Mouse (Mus musculus) layer of hippocampus, postnatal 14 days (tissue): ENCODE results near the gene Mdm4. TPM values are rescaled to one million over a fixed set of nuclear protein-coding genes. Genes with fewer than 3 reads are reported as not detected.
"Not testable (repeated sequence)": the region's sequence is repeated elsewhere in the genome, so short reads cannot be mapped to it uniquely, and the experiment has no call there.

Source experiments
- DNase-seq, 2 experiments: peaks; one replicate each; pipeline ENCODE4 v3.0.0; 2021 to 2022; ENCODE audit warnings: low spot score in 2 of 2, mixed read lengths in 1 of 2
- total RNA-seq, 2 experiments: library from RNA; stranded (reverse); gene quantifications; 2 replicates each; pipeline ENCODE4 v1.2.3; 2021

The Mdm4 gene
- total RNA-seq, 2 experiments from 2014 or later: 91.6 to 94.7 TPM

DNA sequence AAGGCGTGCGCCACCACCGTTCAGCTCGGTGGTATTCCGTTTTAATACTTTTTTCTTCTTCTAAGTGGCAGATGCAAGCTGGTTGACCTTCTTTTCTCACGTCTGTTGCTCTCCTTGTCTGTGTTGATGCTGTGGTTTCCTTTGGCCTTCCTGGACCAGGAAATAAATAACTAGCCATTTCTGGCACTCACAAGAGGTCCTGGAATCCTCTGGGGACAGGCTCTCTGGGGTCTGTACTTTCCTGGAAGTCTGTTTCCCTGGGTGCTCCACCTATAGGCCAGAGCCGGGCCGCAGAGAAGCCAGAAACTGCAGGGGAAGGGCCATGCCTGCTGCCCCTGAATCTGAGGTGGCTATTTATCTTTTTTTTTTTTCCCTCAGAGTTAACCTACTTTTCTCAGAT lies 24.0 kb upstream of the Mdm4 start:
- DNase-seq: no peak

DNA sequence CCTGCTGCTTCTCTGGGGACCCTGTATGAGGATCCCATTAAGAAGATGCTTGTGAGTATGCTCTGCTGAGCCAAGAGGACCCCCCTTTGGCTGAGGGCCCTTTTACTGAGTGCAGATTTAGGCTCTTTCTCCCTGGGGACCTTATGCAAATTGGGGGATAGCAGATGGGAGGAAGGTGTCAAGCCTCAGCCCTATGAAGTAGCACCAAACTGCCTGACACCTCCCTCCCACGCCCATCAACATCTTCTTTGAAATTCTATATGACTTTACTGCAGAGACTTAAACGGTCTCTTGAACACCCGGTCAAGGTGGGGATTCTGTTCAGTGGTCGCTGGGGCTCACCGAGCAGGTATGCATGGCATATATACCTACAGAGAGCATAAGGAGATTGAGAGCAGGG lies 22.7 kb upstream of the Mdm4 start:
- no peak for DNase-seq

DNA sequence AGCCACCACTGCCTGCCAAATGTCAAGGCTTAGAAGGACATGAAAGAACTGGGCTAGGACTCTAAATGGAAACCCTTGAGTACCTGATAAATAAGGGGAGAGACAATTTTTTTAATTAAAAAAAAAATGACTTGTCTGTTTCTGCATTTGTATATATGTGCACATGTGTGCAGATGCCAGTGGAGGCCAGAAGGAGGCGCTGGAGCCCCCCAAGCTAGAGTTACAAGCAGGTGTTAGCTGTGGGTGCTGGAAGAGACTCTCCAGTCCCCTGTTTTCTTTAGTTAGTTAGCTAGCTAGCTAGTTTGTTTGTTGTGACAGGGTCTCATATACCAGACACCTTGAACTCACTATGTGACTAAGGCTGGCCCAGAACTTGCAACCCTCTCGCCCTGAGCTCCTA lies 21.5 kb upstream of the Mdm4 start:
- DNase-seq: no peak

DNA sequence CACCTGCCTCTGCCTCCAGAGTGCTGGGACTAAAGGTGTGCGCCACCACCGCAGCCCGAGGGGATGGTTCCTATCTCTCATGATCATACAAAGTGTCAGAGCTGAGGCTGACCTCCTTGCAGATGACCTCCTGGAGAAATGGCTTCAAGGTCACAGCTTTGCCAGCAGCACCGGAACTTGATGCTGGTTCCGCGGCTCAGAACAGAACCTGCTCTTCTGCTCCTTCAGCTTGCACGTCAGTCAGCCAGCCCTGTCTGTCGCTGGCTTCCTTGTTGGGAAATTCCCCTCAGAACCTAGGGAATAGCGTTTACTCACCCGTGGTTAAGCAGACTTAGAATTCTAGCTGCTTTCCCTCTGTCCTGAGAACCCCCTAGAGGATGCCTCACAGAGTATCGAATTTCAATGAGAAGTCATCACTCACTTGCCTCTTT lies 19.7 kb upstream of the Mdm4 start:
- no peak for DNase-seq

DNA sequence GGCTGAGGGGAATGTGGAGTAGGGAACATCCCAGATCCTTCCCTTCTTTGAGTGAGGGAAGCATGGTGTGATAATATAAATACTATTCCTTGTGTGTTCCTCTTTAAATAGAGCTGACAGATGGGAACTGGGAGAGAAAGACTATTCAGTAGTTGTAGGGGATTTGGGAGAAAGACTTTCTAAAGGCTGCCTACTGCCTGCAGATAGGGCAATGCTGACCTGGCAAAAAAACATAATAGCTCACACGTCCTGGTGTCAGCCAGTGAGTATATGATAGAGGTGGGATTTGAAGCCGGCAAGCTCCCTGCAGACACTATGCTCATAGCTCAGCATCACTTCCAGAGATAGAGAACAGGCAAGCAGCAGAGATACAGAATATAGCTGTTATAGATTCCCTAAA lies 18.3 kb upstream of the Mdm4 start:
- DNase-seq: no peak

DNA sequence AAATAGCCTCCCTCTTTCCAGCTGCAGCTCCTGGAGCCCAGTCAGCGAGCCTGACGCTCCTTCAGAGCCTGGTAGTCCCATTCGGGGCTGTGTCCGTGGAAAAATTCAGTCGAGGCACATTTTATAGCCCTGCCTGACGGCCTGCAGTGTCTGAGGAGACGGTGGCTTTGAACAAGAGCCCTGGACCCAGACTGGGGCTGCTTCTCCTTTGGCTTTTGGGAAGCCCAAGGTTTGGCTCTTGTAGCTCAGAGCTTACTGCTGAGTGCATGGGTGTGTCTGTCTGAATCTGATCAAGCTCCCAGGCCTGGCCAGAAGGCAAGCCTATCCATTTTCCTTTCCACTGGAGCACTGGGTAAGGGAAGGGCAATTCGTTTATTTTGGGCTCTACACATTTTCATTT lies 17.2 kb upstream of the Mdm4 start:
- peak in 1 of 2 experiments; percentile 10 for DNase-seq

DNA sequence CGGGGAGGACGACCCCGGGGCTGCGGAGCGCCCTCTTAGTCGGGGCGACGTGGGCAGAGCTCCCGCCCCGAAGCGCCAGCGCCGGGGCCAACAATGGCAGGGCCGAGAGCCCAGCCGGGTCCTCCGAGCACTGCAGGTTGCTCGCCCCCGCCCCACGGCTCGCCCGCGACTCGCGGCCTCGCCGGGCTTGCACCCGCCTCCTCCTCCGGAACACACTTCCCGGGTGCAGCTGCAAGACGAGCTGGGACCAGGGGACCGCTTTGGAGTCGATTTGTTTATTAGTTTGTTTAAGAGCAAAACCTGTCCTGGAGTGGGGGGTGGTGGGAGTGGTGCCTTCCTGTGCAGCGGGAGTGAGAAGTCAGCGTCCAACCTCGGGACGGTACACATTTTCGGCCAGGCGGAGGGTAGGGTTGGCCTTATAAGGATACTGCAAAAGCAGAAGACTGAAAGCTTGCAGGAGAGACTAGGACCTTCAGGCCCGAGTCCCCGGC lies 16.1 kb upstream of the Mdm4 start:
- no peak for DNase-seq

DNA sequence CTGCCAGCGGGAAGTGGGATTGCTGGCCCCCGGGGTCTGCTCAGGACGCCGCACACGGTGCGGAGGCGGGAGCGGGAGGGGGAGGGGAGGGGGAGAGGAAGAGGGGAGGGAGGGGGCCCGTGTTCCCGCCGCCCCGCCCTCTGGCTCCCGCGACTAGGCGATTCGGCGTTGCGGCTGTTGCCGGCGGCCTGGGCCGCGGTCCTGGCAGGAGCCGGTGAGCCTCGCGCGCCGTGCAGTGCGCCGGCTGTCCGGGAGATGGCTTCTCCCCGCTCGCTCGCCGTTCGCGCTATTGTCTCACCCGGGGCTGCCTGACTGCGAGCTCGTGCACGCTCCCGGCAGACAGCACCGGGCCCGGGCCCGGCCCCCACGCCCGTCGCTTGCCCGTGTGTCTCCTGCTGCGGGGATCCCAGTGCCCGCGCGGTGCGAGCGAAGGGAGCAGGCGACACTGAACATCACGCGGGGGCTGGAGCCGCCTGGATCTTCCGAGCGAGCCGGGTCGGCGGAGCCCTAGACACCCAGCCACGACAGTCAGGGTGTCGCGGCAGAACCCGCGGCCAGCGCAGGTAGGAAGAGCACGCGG lies 15.6 kb upstream of the Mdm4 start:
- DNase-seq: peak; percentile 74 to 77

DNA sequence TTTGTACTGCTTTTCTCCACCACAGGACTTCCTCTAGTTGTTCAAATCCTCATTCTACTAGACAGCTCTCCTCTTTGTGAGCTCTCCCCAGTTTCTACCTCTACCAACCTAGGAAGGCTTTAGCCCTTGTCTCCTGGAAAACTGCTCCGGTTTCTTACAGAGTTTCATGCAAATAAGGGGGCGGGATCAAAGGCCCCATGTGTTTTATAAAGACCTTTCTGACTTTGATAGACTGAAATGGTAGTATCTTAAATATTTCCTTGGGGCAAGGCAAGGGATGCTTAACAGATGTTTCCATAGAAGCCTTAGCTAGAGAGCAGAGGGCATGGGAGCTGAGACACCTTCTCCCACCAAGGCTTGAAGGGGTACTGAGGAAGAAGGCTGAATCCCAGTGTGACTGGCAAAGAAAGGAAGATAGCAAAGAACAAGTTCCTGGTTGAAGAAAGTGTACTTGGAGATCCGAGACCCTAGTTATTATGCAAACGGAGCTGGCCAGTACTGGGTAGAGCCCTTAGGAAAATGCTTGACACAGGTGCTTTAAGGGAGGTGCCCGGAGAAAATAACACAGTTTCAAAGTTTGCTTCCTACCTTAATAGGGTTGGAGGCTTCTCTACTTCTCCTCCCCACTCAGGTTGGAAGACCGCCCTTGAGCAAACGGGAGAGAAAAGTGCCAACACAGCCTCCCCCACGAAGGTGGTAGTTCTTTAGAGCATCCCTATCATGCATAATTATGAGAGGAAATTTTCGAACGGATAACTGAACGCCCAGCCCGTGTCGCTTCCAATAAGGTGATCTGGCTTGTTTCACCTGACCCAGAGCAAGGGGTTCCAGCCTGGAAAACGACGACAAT lies 14.9 kb upstream of the Mdm4 start, which contains the start of gene Pik3c2b:
TSS of gene Pik3c2b (plus strand) at position 657 of the 850 bp plus-strand sequence.
- no peak for DNase-seq

DNA sequence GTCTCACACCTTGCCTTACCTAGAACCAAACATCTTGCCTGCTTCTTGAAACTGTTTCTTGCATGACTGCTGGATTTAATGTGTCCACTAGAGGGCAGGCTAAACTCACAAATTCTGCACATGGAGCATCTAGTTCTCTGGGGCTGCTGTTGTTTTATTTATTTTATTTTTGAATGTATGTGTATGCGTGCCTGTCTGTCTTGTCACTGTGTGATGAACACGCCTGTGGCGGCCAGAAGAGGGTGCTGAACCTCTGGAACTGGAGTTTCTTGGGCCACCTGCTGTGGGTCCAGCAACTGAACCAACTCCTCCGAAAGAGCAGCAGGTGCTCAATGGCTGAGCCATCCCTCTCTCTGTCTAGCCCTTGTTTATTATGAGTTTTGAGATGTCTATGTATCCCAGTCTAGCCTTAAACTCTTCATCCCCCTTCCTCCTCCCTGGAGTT lies 9.2 kb upstream of the Mdm4 start:
- DNase-seq: peak; percentile 40 to 75

DNA sequence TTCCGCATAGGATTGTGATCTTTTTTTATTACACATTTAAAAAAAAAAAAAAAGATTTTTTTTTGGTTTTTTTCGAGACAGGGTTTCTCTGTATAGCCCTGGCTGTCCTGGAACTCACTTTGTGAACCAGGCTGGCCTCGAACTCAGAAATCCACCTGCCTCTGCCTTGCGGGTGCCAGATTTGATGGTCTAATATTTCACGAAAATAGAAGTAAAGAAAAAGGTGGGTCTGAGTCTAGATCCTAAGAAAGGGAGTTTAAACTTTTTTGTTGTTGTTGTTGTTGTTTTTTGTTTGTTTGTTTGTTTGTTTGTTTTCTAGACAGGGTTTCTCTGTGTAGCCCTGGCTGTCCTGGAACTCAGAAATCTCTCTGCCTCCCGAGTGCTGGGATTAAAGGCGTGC lies 4.3 kb upstream of the Mdm4 start:
- not testable (repeated sequence) for DNase-seq

DNA sequence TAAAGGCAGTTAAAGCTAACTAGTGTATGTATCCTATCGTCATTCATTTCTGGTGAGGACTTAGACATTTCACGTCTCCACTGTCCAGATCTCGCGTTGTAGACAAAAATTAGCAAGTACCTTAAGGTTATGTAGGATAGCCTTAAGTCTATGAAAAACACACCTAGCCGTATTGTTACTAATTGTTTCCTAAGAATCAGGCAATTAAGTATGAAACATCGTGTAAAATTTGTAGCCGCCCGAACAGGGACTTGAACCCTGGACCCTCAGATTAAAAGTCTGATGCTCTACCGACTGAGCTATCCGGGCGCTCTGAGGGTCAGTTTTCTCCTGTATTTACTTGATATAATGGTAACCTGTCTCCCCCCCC lies 3.7 kb upstream of the Mdm4 start:
- DNase-seq: peak; percentile 17 to 46

DNA sequence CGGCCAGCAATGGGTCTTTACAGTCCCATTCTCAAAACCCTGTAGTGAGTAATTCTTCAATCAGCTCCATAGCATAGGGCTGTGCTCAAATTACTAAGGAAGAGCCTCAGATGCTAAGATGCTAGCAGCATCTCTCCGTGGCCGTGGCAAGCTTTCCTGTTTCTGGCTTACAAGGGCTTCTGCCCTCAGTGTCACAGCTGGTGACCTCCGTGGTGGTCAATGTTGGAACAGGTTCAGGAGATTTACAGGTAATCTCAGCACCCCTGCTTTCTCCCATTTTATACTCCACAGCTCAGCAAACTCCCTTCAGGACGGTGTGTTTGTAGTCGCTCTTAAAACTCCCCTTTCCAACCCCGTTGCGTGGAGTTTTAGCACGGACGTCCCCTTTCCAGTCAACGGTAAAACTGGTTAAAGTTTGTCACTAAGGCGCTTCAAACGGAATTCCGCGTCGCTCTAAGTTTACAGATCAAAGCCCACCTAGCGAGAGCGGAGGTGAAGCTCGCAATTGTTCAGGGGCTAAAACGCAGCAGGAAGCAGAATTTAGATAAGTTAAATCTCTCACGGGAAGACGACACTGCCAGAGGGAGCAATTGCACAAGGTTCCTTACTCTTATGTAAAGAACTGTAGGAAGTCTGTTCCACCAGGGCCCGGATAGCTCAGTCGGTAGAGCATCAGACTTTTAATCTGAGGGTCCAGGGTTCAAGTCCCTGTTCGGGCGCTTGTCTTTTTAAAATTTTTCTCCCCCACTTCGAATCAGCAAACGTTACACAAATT lies 3.1 kb upstream of the Mdm4 start:
- DNase-seq: peak; percentile 61 to 70

DNA sequence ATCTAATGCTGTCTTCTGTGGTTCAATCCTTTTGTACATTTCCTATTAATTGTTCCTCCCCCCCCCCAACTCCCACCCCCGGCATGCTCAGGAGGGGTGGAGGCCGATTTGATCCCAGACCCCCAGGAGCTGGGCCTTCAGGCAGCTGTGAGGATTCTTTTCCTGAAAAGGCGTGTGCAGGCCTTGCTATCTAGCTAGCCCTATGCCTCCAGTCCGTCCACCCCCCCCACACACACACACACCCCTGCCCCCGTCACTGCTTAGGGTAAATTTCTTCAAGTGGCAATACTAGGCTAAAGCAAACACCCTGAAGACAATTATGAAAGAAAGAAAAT lies 2.6 kb upstream of the Mdm4 start:
- no peak for DNase-seq

DNA sequence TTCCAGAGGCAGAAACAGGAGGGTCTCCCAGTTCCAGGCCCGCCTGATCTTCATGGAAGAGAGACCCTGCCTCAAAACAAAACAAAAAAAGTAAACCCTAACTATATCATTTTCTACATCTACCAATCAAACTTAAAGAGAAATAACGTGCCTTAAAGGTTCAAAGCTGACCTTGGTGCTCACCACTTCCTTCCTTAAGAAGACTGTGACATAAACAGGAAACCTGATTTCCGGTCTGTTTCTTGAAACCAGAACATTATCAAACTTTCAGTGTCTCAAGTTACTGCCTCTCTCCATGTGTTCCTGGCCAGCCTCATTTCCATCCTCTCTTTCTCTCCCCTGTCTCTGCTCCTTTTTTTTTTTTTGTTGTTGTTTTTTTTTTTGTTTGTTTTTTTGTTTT lies 617 bp downstream of the Mdm4 start:
- DNase-seq: no peak

DNA sequence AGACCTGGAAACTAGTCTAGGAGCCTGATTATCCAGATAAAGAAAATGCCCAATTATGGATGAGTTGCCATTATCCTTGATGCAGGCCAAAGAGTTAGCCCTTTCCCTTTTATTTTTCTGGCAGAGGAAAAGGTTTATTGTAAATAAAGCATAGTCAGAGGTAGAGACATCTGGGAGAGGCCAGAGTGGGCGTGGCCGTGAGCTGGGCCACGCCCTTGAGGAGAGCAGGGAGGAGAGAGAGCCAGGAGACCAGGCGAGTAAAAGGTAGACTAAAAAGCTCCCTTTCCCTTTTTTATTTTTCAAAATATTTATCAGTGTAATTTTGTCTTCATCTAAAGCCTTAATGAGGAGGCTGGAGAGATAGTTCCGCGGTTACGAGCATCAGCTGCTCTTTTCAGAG lies 2.4 kb downstream of the Mdm4 start:
- no peak for DNase-seq

DNA sequence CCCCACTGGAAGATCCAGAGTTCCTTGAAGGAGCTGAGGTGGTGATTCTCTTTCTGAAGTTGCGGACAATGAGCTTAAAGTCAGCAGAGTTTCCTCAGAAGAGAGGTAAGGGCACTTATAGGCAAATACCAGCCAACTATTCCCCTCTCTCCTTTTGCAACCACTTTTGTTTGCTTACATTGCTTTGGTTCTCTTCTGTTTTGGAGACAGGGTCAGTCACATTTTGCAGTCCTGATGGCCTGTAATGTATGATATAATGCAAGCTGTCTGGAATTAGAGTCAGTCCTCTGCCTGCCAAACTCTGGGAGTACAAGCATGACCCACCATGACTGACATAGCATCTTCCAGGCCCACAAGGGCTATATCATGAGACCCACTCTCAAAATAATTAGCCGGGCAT lies 3.2 kb downstream of the Mdm4 start:
- DNase-seq: no peak

DNA sequence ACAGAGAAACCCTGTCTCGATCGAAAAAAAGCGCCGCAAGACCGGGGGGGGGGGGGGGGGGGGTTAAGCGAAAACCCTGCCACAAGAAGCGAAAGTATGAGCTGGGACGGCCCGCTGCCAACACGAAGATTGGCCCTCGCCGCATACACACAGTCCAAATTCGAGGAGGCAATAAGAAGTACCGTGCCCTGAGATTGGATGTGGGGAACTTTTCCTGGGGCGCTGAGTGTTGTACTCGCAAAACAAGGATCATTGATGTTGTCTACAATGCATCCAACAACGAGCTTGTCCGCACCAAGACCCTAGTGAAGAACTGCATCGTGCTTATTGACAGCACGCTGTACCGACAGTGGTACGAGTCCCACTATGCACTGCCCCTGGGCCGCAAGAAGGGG lies 4.6 kb downstream of the Mdm4 start:
- DNase-seq: not testable (repeated sequence)

DNA sequence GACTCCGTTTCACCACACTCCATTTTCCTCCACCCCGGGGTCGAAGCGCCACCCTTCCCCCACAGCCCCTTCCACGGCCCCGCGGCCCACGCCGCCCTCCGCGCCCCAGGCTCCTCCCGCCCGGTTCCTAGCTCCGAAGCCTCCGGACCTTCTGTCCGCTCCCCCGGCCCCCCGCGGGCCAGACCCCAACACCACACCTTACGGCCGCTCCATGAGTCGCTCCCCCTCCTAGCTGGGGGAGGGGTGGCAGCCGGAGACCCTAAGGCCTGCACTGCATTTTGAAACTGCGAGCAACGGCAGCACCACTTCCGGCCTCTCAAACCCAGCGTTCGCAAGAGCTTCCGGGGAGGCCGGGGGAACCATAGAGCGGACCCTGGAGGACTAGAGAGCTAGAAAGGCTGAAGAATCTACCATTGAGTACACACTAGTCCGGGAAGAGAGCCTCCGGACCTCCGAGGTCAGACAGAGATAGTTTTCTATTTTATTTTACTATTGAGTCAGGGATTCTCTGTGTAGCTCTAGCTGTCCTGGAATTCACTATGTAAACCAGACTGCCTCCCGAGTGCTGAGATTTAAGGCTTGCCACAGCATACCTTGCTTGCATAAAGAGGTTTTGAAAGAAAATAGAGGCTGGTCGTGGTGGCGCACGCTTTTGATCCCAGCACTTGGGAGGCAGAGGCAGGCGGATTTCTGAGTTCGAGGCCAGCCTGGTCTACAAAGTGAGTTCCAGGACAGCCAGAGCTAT lies 5.1 kb downstream of the Mdm4 start:
- DNase-seq: peak; percentile 79 to 94

DNA sequence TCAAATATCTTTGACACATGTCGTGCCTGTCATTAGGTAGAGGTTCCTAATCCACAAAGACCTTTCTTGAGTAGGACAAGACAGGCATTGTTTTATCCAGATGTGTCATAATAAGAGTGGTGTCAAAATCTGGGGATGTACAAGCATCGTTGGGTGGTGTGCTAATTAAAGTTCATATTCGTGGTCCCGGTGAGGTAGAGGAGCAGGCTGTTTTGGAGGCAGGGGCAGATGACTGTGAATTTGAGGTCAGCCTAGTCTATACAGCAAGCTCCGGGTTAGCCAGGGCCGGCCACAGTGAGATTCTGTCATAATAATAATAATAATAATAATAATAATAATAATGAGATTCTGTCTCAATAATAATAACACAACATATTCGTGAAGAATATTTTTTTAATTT lies 5.9 kb downstream of the Mdm4 start:
- DNase-seq: no peak

DNA sequence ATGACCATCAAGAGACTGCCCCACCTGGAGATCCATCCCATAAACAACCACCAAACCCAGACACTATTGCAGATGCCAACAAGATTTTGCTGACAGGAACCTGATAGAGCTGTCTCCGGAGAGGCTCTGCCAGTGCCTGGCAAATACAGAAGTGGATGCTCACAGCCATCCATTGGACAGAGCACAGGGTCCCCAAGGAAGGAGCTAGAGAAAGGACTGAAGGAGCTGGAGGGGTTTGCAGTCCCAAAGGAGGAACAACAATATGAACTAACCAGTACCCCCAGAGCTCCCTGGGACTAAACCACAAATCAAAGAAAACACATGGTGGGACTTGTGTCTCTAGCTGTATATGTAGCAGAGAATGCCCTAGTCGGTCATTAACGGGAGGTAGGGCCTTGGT lies 6.6 kb downstream of the Mdm4 start:
- DNase-seq: not testable (repeated sequence)
